Mouse (Mus musculus) olfactory bulb, adult 2 months (tissue): ENCODE measurements around the gene Vps50.

Experiments used
- CTCF ChIP-seq: fragments of 200-500 bp; IDR thresholded peaks from 2 replicates; pipeline ENCODE4 v1.5.1; 2012; ENCODE audit warnings: low read depth, mild to moderate bottlenecking, low read length, moderate library complexity; ENCODE audit not compliant: insufficient read depth
- POLR2A ChIP-seq: fragments of 200-500 bp; IDR thresholded peaks from 2 replicates; pipeline ENCODE4 v1.6.1; 2012; ENCODE audit warnings: mild to moderate bottlenecking, low read depth, low read length, moderate library complexity; ENCODE audit not compliant: insufficient read depth

GRCm38 (mm10) chr6:3479853-3480252 lies 18.3 kb upstream of the Vps50 start:
- TF ChIP-seq POLR2A = no peak
- no peak for TF ChIP-seq CTCF
